Mouse (Mus musculus): ENCODE measurements at regions not wholly inside any gene's neighbourhood (a gene's known extent, or its start where the extent isn't known, plus 50 kb on each side); places are given as distances from the start of the nearest gene placed in this dataset.

DNA sequence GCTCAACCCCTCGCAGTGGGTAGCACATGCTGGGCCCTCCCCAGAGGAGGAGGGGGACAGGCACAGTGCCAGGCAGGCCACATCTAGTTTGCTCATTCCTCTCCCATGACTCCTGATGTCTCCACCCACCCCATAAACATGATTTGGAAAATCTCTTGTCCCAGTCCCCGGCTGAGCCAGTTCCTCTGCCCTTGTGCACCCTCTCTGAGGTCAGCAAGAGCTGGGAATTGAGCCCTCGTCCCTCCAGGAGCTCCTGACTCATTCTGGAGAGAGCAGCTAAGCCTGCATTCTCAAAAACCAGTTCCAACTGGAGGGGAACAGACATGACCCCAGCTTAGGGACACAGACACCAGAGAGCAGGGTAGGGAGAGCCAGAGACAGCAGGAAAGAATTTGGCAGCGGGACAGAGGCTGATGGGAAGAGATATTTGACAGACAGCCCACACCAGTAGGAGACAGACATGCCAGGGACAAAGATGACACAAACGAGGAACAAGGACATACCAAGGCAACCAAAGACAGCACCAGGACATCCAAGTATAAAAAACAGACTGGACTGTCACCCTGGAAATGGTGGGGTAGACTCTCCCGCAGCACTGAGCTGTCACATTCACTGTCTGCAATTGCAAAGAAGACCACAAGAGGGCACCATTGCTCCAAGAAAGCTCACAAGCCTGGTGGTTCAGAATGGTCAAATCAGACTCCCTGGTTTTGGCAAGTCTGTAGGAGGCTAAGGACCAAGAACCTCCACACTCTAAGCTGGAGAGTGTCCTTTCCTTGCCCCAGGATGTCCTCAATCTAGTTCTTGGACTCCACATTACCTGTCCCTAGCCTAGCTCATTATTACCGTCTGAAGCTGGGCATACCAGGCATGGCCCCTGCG, 58.8 kb upstream of the Thy1 start:
- H3K4me1 ChIP-seq (ENCODE audit: control insufficient read depth, insufficient read depth, insufficient read length), result peaks cover under 1% of the 10 kb centered on the region; the same call in 1 of the 2 replicates
- no peaks in the 10 kb centered on the region for H3K36me3 ChIP-seq (ENCODE audit: control insufficient read depth, insufficient read depth, low read length)
- H3K27ac ChIP-seq (ENCODE audit: insufficient read depth, low read length), result no peak overlapping the region
- TF ChIP-seq POLR2A (IDR thresholded peaks at IDR 0.05; ENCODE audit: low read depth, low read length), result no peak
- peak; percentile 82; the same call in 1 of the 2 replicates for TF ChIP-seq CTCF (IDR thresholded peaks at IDR 0.05; ENCODE audit: extremely low read depth, insufficient read depth, insufficient read length, insufficient replicate concordance)
- 51% methylated on average over 8 of the region's 8 CpGs for WGBS
- H3K4me3 ChIP-seq (ENCODE audit: extremely low read depth, insufficient read depth, insufficient read length), result no peak overlapping the region
- H3K27me3 ChIP-seq (ENCODE audit: control insufficient read depth, insufficient read depth, low read length), result no peaks in the 10 kb centered on the region
- DNase-seq (ENCODE audit: low read depth in 1 of 2, low spot score in 2 of 2), result peak; percentile 40 to 61

- H3K27ac ChIP-seq (ENCODE audit: insufficient read depth, low read length), result no peak overlapping the region
- no peaks in the 10 kb centered on the region for H3K36me3 ChIP-seq (ENCODE audit: control insufficient read depth, insufficient read depth, low read length)
- H3K4me1 ChIP-seq (ENCODE audit: control insufficient read depth, insufficient read depth, insufficient read length), result peaks cover 4% of the 10 kb centered on the region; the same call in 1 of the 2 replicates
- WGBS, result 79% methylated on average over 6 of the region's 6 CpGs
- no peak for DNase-seq (ENCODE audit: low read depth in 1 of 2, low spot score in 2 of 2)
- TF ChIP-seq CTCF (IDR thresholded peaks at IDR 0.05; ENCODE audit: extremely low read depth, insufficient read depth, insufficient read length, insufficient replicate concordance) (no peak), POLR2A (IDR thresholded peaks at IDR 0.05; ENCODE audit: low read depth, low read length) (no peak)
- no peaks in the 10 kb centered on the region for H3K27me3 ChIP-seq (ENCODE audit: control insufficient read depth, insufficient read depth, low read length)
- H3K4me3 ChIP-seq (ENCODE audit: extremely low read depth, insufficient read depth, insufficient read length), result no peak overlapping the region
These were observed 55.2 kb upstream of the Thy1 start for GRCm38 (mm10) chr9:43987957-43988356.

DNA sequence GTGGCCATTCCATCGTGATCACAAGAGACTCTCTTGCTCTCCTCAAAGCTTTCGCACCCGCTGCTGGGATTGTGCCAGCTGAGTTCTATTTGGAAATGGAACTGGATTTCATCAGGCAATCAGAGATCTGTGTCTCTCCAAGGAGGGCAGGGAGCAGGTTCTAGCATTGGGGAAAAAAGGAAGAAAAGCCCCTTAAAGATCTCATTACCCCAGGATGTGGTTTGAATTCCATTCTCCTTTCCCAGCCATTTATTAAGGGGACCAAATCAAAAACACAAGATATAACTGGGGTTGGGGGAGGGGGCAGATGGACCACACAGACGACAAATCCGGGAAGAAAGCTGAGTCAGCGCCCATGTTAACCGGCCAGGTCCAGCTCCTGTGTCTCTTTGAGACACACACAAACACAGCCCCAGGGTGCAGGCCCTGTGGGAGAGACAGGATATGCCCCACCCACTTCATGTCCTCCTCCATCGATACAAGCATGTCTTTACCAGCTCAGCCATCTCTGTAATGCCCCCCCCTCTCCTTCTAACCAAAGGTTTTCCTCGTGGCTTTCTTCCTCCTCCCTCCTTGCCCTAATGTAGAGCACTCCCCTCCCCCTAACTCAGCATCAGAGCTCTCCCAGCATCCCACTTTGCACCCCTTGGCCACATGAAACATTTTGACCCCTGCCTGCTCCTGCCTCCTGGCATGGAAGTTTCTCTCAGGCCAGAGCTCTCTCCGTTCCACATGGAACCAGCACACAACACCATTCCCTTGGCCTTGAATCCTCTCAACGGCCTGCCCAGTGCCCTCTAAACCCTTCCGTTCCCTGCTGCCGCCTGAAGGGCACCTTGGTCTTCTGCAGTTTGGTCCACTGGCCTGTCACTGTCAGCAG, 54.0 kb upstream of the Thy1 start:
- H3K4me3 ChIP-seq (ENCODE audit: extremely low read depth, insufficient read depth, insufficient read length), result no peak overlapping the region
- H3K27me3 ChIP-seq (ENCODE audit: control insufficient read depth, insufficient read depth, low read length), result no peaks in the 10 kb centered on the region
- no peak for TF ChIP-seq CTCF (IDR thresholded peaks at IDR 0.05; ENCODE audit: extremely low read depth, insufficient read depth, insufficient read length, insufficient replicate concordance)
- no peak for TF ChIP-seq POLR2A (IDR thresholded peaks at IDR 0.05; ENCODE audit: low read depth, low read length)
- no peaks in the 10 kb centered on the region for H3K36me3 ChIP-seq (ENCODE audit: control insufficient read depth, insufficient read depth, low read length)
- WGBS, result 55% methylated on average over 13 of the region's 13 CpGs
- no peak for DNase-seq (ENCODE audit: low read depth in 1 of 2, low spot score in 2 of 2)
- peaks cover 4% of the 10 kb centered on the region; the same call in 1 of the 2 replicates for H3K4me1 ChIP-seq (ENCODE audit: control insufficient read depth, insufficient read depth, insufficient read length)
- 0 out of 2 replicates have a peak overlapping the region, but pooled peaks have one; percentile 4 for H3K27ac ChIP-seq (ENCODE audit: insufficient read depth, low read length)

GRCm38 (mm10) chr9:43990124-43990523, 53.1 kb upstream of the Thy1 start:
- H3K4me1 ChIP-seq (ENCODE audit: control insufficient read depth, insufficient read depth, insufficient read length), result peaks cover 4% of the 10 kb centered on the region; the same call in 1 of the 2 replicates
- WGBS, result 74% methylated on average over 11 of the region's 11 CpGs
- no peaks in the 10 kb centered on the region for H3K36me3 ChIP-seq (ENCODE audit: control insufficient read depth, insufficient read depth, low read length)
- no peak for DNase-seq (ENCODE audit: low read depth in 1 of 2, low spot score in 2 of 2)
- no peak overlapping the region for H3K4me3 ChIP-seq (ENCODE audit: extremely low read depth, insufficient read depth, insufficient read length)
- H3K27me3 ChIP-seq (ENCODE audit: control insufficient read depth, insufficient read depth, low read length), result no peaks in the 10 kb centered on the region
- H3K27ac ChIP-seq (ENCODE audit: insufficient read depth, low read length), result no peak overlapping the region
- TF ChIP-seq CTCF (IDR thresholded peaks at IDR 0.05; ENCODE audit: extremely low read depth, insufficient read depth, insufficient read length, insufficient replicate concordance), result no peak
- no peak for TF ChIP-seq POLR2A (IDR thresholded peaks at IDR 0.05; ENCODE audit: low read depth, low read length)

GRCm38 (mm10) chr9:43993221-43993976, 49.8 kb upstream of the Thy1 start:
- Histone ChIP-seq H3K27me3 (ENCODE audit: control insufficient read depth, insufficient read depth, low read length) (no peaks in the 10 kb centered on the region), H3K4me3 (ENCODE audit: extremely low read depth, insufficient read depth, insufficient read length) (no peak overlapping the region), H3K4me1 (ENCODE audit: control insufficient read depth, insufficient read depth, insufficient read length) (peaks cover 4% of the 10 kb centered on the region; the same call in 1 of the 2 replicates), H3K27ac (ENCODE audit: insufficient read depth, low read length) (no peak overlapping the region), H3K36me3 (ENCODE audit: control insufficient read depth, insufficient read depth, low read length) (no peaks in the 10 kb centered on the region)
- WGBS, result 59% methylated on average over 9 of the region's 9 CpGs
- no peak for DNase-seq (ENCODE audit: low read depth in 1 of 2, low spot score in 2 of 2)
- no peak for TF ChIP-seq POLR2A (IDR thresholded peaks at IDR 0.05; ENCODE audit: low read depth, low read length)
- no peak for TF ChIP-seq CTCF (IDR thresholded peaks at IDR 0.05; ENCODE audit: extremely low read depth, insufficient read depth, insufficient read length, insufficient replicate concordance)

Measured in spleen, adult 2 months (tissue).